Comparison of ENCODE assay signal across 16 mouse cellular contexts in the genomic region with DNA sequence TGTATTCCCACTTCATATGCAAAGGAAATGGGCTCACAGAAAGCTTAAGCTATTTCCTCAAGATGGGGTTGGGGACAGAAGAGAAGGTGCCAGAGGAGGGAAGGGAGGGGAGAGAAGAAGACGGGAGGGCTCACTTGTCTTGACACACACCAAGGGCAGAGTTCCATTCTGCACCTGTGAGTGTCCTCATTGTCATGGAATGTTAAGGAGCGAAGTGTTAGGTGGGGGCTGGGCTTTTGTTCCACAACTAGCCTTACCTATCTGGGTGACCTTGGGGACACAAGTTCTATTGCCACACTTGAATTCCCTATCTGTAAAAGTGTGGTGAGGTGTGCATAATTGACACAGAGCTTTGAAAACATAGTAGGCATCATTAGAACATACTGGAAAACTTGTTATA.
A peak's percentile ranks its signal among the peaks of the same experiment; 100 is the strongest.
DNase-seq lines count a peak whose midpoint lies in the region; ATAC-seq and TF ChIP-seq lines count a peak whose summit lies in the region.
"Had no signal": no experiment of that assay in that cellular context is flagged by ENCODE, and none has a peak within 500 bp of the region (broad histone marks: within the 10 kb centered on the region; RNA-seq: fewer than 3 reads in every experiment).

No protein-coding gene starts in this region.

- no peak for DNase-seq in heart, adult 2 months
- DNase-seq in ES-CJ7 (ENCODE audit: low read depth, low spot score): peak; percentile 84
- DNase-seq in lung, postnatal 0 days (ENCODE audit: low spot score): peak; percentile 77
- DNase-seq in frontal cortex, postnatal 25 days (ENCODE audit: low spot score in 2 of 2): no peak
- no peak for DNase-seq in gastrocnemius, adult 18-20 months (ENCODE audit: low spot score)
- DNase-seq: cerebellum, adult 9-10 months; right cerebral cortex, adult 18-20 months; thymus, postnatal 14 days had no signal

- H3K4me2 ChIP-seq in heart, embryonic 13.5 days: no peak overlapping the region
- no peak overlapping the region for H3K4me2 ChIP-seq in intestine, embryonic 15.5 days (replicated peaks)
- H3K4me2 ChIP-seq in lung, postnatal 0 days (replicated peaks; ENCODE audit: low read depth, low read length): no peak overlapping the region
- H3K4me2 ChIP-seq in hindbrain, embryonic 12.5 days (replicated peaks): no peak overlapping the region
- H3K4me2 ChIP-seq: embryonic facial prominence, embryonic 12.5 days; heart, embryonic 12.5 days; hindbrain, embryonic 14.5 days; limb, embryonic 15.5 days had no signal

- WGBS in heart, embryonic 13.5 days: 37% methylated on average over 2 of the region's 2 CpGs
- WGBS in heart, adult 2 months: 72% methylated on average over 2 of the region's 2 CpGs
- 47% methylated on average over 2 of the region's 2 CpGs for WGBS in intestine, embryonic 15.5 days
- WGBS in lung, postnatal 0 days: 53% methylated on average over 2 of the region's 2 CpGs
- WGBS in hindbrain, embryonic 12.5 days: 65% methylated on average over 2 of the region's 2 CpGs

- TF ChIP-seq EP300 in heart, adult 2 months (IDR thresholded peaks at IDR 0.05; ENCODE audit: insufficient read depth, low read depth, low read length): no peak
- TF ChIP-seq EP300 in lung, postnatal 0 days (IDR thresholded peaks at IDR 0.05): peak; percentile 85

- no peak overlapping the region for H3K4me3 ChIP-seq in heart, embryonic 13.5 days
- H3K4me3 ChIP-seq in heart, adult 2 months: no peak overlapping the region
- no peak overlapping the region for H3K4me3 ChIP-seq in intestine, embryonic 15.5 days (replicated peaks)
- H3K4me3 ChIP-seq in lung, postnatal 0 days (ENCODE audit: low read depth, low read length): no peak overlapping the region
- H3K4me3 ChIP-seq in hindbrain, embryonic 12.5 days: no peak overlapping the region
- H3K4me3 ChIP-seq: embryonic facial prominence, embryonic 12.5 days; heart, embryonic 12.5 days; limb, embryonic 15.5 days had no signal

- no peaks in the 10 kb centered on the region for H3K36me3 ChIP-seq in heart, embryonic 13.5 days
- no peaks in the 10 kb centered on the region for H3K36me3 ChIP-seq in heart, adult 2 months (ENCODE audit: control insufficient read depth, insufficient read depth, low read length)
- no peaks in the 10 kb centered on the region for H3K36me3 ChIP-seq in intestine, embryonic 15.5 days
- no peaks in the 10 kb centered on the region for H3K36me3 ChIP-seq in lung, postnatal 0 days (ENCODE audit: insufficient read depth, low read length)
- no peaks in the 10 kb centered on the region for H3K36me3 ChIP-seq in hindbrain, embryonic 12.5 days
- H3K36me3 ChIP-seq: embryonic facial prominence, embryonic 12.5 days; heart, embryonic 12.5 days; limb, embryonic 15.5 days had no signal

- no peak for TF ChIP-seq POLR2A in heart, adult 2 months (IDR thresholded peaks at IDR 0.05; ENCODE audit: insufficient read depth, low read depth, low read length)

- H3K27ac ChIP-seq in heart, embryonic 13.5 days (replicated peaks): peak overlapping the region; percentile 80
- H3K27ac ChIP-seq in heart, adult 2 months: no peak overlapping the region
- 0 out of 2 replicates have a peak overlapping the region, but pooled peaks have one; percentile 17 for H3K27ac ChIP-seq in intestine, embryonic 15.5 days
- peak overlapping the region; percentile 86 for H3K27ac ChIP-seq in lung, postnatal 0 days (ENCODE audit: low read length)
- H3K27ac ChIP-seq in hindbrain, embryonic 12.5 days: no peak overlapping the region
- H3K27ac ChIP-seq: hindbrain, embryonic 14.5 days had no signal

- peaks cover 42% of the 10 kb centered on the region for H3K4me1 ChIP-seq in heart, embryonic 13.5 days
- peaks cover 2% of the 10 kb centered on the region for H3K4me1 ChIP-seq in heart, adult 2 months (ENCODE audit: control insufficient read depth, insufficient read depth, low read length)
- H3K4me1 ChIP-seq in intestine, embryonic 15.5 days (replicated peaks): peaks cover 13% of the 10 kb centered on the region
- H3K4me1 ChIP-seq in lung, postnatal 0 days (ENCODE audit: insufficient read depth, low read depth, low read length): no peaks in the 10 kb centered on the region; the same call in 1 of the 2 replicates
- H3K4me1 ChIP-seq in hindbrain, embryonic 12.5 days: peaks cover 10% of the 10 kb centered on the region

- H3K27me3 ChIP-seq in heart, embryonic 13.5 days (replicated peaks): no peaks in the 10 kb centered on the region
- no peaks in the 10 kb centered on the region for H3K27me3 ChIP-seq in heart, adult 2 months (ENCODE audit: control insufficient read depth, insufficient read depth, low read length)
- no peaks in the 10 kb centered on the region for H3K27me3 ChIP-seq in intestine, embryonic 15.5 days (replicated peaks)
- H3K27me3 ChIP-seq in lung, postnatal 0 days (replicated peaks; ENCODE audit: insufficient read depth, low read length): no peaks in the 10 kb centered on the region
- H3K27me3 ChIP-seq in hindbrain, embryonic 12.5 days: no peaks in the 10 kb centered on the region
- H3K27me3 ChIP-seq: embryonic facial prominence, embryonic 12.5 days; heart, embryonic 12.5 days; limb, embryonic 15.5 days had no signal

- intact Hi-C loops in heart, adult 2 months (cut with DNase I): no loop called here

- H3K79me2 ChIP-seq in heart, adult 2 months (replicated peaks; ENCODE audit: control insufficient read depth, insufficient read depth, low read length): no peaks in the 10 kb centered on the region

- ATAC-seq in heart, embryonic 13.5 days (ENCODE audit: extremely low read depth, insufficient number of reproducible peaks, low FRiP score, low TSS enrichment): no peak
- peak; percentile 66 for ATAC-seq in intestine, embryonic 15.5 days
- ATAC-seq in lung, postnatal 0 days: peak; percentile 60
- no peak for ATAC-seq in hindbrain, embryonic 12.5 days (ENCODE audit: low FRiP score)
- ATAC-seq: forebrain, embryonic 14.5 days had no signal

- no peak for TF ChIP-seq CTCF in heart, adult 2 months (IDR thresholded peaks at IDR 0.05)
- no peak for TF ChIP-seq CTCF in lung, postnatal 0 days (IDR thresholded peaks at IDR 0.05)

- H3K9me3 ChIP-seq in heart, embryonic 13.5 days: no peaks in the 10 kb centered on the region
- no peaks in the 10 kb centered on the region for H3K9me3 ChIP-seq in intestine, embryonic 15.5 days
- H3K9me3 ChIP-seq in lung, postnatal 0 days (ENCODE audit: low read length): no peaks in the 10 kb centered on the region
- H3K9me3 ChIP-seq in hindbrain, embryonic 12.5 days (replicated peaks): no peaks in the 10 kb centered on the region
- H3K9me3 ChIP-seq: embryonic facial prominence, embryonic 12.5 days; heart, embryonic 12.5 days; limb, embryonic 15.5 days had no signal

- H3K9ac ChIP-seq in heart, embryonic 13.5 days: no peak overlapping the region
- no peak overlapping the region for H3K9ac ChIP-seq in heart, adult 2 months (ENCODE audit: low read depth, low read length)
- no peak overlapping the region for H3K9ac ChIP-seq in intestine, embryonic 15.5 days
- no peak overlapping the region for H3K9ac ChIP-seq in lung, postnatal 0 days (replicated peaks; ENCODE audit: low read depth)
- H3K9ac ChIP-seq in hindbrain, embryonic 12.5 days: no peak overlapping the region
- H3K9ac ChIP-seq: embryonic facial prominence, embryonic 12.5 days; heart, embryonic 12.5 days; hindbrain, embryonic 14.5 days; limb, embryonic 15.5 days had no signal

Comparison
In these comparisons a context has a peak if more than half of its experiments do, and no peak if none do; other contexts are left out.
1. H3K27ac ChIP-seq: peak in heart, embryonic 13.5 days (single experiment), intestine, embryonic 15.5 days (single experiment) and lung, postnatal 0 days (single experiment); none in heart, adult 2 months (single experiment) and hindbrain, embryonic 12.5 days (single experiment).
2. ATAC-seq: peak in intestine, embryonic 15.5 days (single experiment) and lung, postnatal 0 days (single experiment); none in heart, embryonic 13.5 days (single experiment) and hindbrain, embryonic 12.5 days (single experiment).
3. DNase-seq: peak in ES-CJ7 (single experiment) and lung, postnatal 0 days (single experiment); none in heart, adult 2 months (0 of 2), frontal cortex, postnatal 25 days (0 of 2) and gastrocnemius, adult 18-20 months (single experiment).